Mouse (Mus musculus): Measurements from ENCODE around the gene Sema5a. TPM values are rescaled to one million over a fixed set of nuclear protein-coding genes. Genes with fewer than 3 reads are reported as not detected.

Gene Sema5a
- polyA plus RNA-seq, 1 experiment: 6.4 TPM

- no peaks in the 10 kb centered on the region for H3K36me3 ChIP-seq (ENCODE audit: control insufficient read depth, insufficient read depth)
- no peaks in the 10 kb centered on the region for H3K79me2 ChIP-seq (ENCODE audit: control insufficient read depth, insufficient read depth)
- no peaks in the 10 kb centered on the region for H3K79me3 ChIP-seq (ENCODE audit: low read depth)
- no peaks in the 10 kb centered on the region for H3K27me3 ChIP-seq (ENCODE audit: control insufficient read depth, insufficient read depth, insufficient read length)
- no peak overlapping the region for H3ac ChIP-seq (ENCODE audit: control insufficient read depth, insufficient read length, low read depth)
- no peak overlapping the region for H3K4me3 ChIP-seq (ENCODE audit: insufficient read depth, poor library complexity, severe bottlenecking)
- TF ChIP-seq CTCF (IDR thresholded peaks at IDR 0.05; ENCODE audit: control insufficient read depth, insufficient read depth, insufficient read length) (no peak), MYOD1 (IDR thresholded peaks at IDR 0.05; ENCODE audit: control insufficient read depth, insufficient read length, low read depth) (no peak), MYOG (IDR thresholded peaks at IDR 0.05; ENCODE audit: control insufficient read depth, extremely low read depth, insufficient read length) (no peak), FOSL1 (IDR thresholded peaks at IDR 0.05; ENCODE audit: insufficient read depth, low read length, poor library complexity, severe bottlenecking) (no peak), CEBPB (IDR thresholded peaks at IDR 0.05; ENCODE audit: low read depth) (no peak), MAX (IDR thresholded peaks at IDR 0.05) (no peak), USF1 (IDR thresholded peaks at IDR 0.05; ENCODE audit: low read depth) (no peak)
Observed at GRCm38 (mm10) chr15:32416291-32416690, 171.7 kb downstream of the Sema5a start.

DNA sequence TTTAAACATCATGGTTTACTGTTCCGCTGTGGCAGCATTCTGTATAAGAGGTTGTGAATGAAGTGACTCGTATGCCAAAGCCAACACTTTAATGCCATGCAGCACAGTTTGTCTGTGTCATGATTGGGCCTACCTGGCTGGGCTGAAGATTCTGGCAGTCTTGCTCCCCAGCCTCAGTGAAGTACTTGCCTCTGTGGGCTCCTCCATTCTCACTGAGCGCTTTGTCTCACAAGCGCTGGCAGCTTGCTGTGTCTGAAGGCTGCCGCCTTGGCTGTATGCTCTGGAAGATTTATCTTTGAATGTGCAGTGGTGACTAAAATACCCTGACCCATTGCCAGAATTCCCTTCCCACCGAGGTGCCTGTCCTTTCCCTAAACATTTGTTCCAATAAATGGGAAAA is 178.0 kb downstream of the Sema5a start:
- TF ChIP-seq MYOD1 (IDR thresholded peaks at IDR 0.05; ENCODE audit: control insufficient read depth, insufficient read length, low read depth) (no peak), MAX (IDR thresholded peaks at IDR 0.05) (no peak), CEBPB (IDR thresholded peaks at IDR 0.05; ENCODE audit: low read depth) (no peak), USF1 (IDR thresholded peaks at IDR 0.05; ENCODE audit: low read depth) (no peak), CTCF (IDR thresholded peaks at IDR 0.05; ENCODE audit: control insufficient read depth, insufficient read depth, insufficient read length) (no peak), FOSL1 (IDR thresholded peaks at IDR 0.05; ENCODE audit: insufficient read depth, low read length, poor library complexity, severe bottlenecking) (no peak), MYOG (IDR thresholded peaks at IDR 0.05; ENCODE audit: control insufficient read depth, extremely low read depth, insufficient read length) (no peak)
- Histone ChIP-seq H3K27me3 (ENCODE audit: control insufficient read depth, insufficient read depth, insufficient read length) (no peaks in the 10 kb centered on the region), H3ac (ENCODE audit: control insufficient read depth, insufficient read length, low read depth) (no peak overlapping the region), H3K4me3 (ENCODE audit: insufficient read depth, poor library complexity, severe bottlenecking) (no peak overlapping the region), H3K79me3 (ENCODE audit: low read depth) (no peaks in the 10 kb centered on the region), H3K79me2 (ENCODE audit: control insufficient read depth, insufficient read depth) (no peaks in the 10 kb centered on the region), H3K36me3 (ENCODE audit: control insufficient read depth, insufficient read depth) (no peaks in the 10 kb centered on the region)

DNA sequence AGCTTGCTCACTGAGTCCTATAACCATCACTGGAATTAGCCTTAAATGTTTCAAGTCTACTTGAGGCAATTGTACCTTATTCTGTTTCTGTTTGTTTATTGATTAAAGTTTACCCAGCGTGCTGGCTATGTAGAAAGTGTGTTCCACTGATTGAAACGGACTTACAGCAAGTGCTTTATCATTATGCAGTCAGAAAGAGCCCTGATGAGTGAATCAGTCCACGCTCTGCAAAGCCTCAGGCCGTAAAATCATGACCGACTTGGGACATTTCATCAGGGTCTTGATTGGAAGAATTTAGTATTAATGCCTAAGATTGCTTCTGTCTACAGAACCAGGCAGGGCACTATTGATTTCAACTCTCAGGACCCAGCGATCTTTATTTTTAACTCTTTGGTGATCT is 178.5 kb downstream of the Sema5a start:
- Histone ChIP-seq H3K4me3 (ENCODE audit: insufficient read depth, poor library complexity, severe bottlenecking) (no peak overlapping the region), H3K27me3 (ENCODE audit: control insufficient read depth, insufficient read depth, insufficient read length) (no peaks in the 10 kb centered on the region), H3K79me2 (ENCODE audit: control insufficient read depth, insufficient read depth) (no peaks in the 10 kb centered on the region), H3K79me3 (ENCODE audit: low read depth) (no peaks in the 10 kb centered on the region), H3ac (ENCODE audit: control insufficient read depth, insufficient read length, low read depth) (no peak overlapping the region), H3K36me3 (ENCODE audit: control insufficient read depth, insufficient read depth) (no peaks in the 10 kb centered on the region)
- TF ChIP-seq CTCF (IDR thresholded peaks at IDR 0.05; ENCODE audit: control insufficient read depth, insufficient read depth, insufficient read length) (no peak), CEBPB (IDR thresholded peaks at IDR 0.05; ENCODE audit: low read depth) (no peak), USF1 (IDR thresholded peaks at IDR 0.05; ENCODE audit: low read depth) (no peak), FOSL1 (IDR thresholded peaks at IDR 0.05; ENCODE audit: insufficient read depth, low read length, poor library complexity, severe bottlenecking) (no peak), MAX (IDR thresholded peaks at IDR 0.05) (no peak), MYOG (IDR thresholded peaks at IDR 0.05; ENCODE audit: control insufficient read depth, extremely low read depth, insufficient read length) (no peak), MYOD1 (IDR thresholded peaks at IDR 0.05; ENCODE audit: control insufficient read depth, insufficient read length, low read depth) (no peak)

DNA sequence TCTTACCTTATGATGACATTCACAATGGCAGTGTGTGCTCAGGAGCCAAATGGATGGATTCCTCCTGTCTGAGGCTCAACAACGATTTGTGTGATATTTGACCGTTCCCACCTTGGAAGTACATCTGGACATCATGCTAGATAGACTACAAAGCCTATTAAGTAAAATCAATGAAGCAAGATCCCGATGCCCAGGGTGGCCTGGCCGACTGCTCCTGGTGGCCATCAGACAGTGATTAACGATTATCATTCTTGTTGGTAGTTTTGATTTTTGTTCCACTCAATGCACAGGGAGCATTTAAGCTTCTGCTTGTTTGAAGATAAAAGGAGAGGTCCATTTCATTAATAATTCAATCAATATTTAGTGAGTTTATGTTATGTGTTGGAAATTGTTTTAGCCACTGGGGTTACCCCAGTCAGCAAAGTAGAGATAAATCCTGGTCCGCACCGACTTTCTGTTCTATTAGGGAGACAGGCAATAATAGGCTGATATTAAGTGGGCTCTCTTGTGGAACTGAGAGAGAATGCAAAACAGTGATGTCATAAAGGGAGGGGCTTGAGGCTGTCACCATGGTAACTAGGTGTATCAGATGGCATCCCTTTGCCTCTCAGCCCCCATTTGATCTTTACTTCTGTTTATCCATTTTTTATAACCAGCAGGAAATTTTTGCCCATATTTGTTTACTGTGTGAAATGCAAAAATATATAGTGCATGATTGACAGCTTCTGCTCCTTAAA is 182.7 kb downstream of the Sema5a start:
- no peak for TF ChIP-seq USF1 (IDR thresholded peaks at IDR 0.05; ENCODE audit: low read depth)
- TF ChIP-seq MYOG (IDR thresholded peaks at IDR 0.05; ENCODE audit: control insufficient read depth, extremely low read depth, insufficient read length): no peak
- TF ChIP-seq CTCF (IDR thresholded peaks at IDR 0.05; ENCODE audit: control insufficient read depth, insufficient read depth, insufficient read length): no peak
- TF ChIP-seq MYOD1 (IDR thresholded peaks at IDR 0.05; ENCODE audit: control insufficient read depth, insufficient read length, low read depth): no peak
- no peak for TF ChIP-seq MAX (IDR thresholded peaks at IDR 0.05)
- TF ChIP-seq FOSL1 (IDR thresholded peaks at IDR 0.05; ENCODE audit: insufficient read depth, low read length, poor library complexity, severe bottlenecking): no peak
- TF ChIP-seq CEBPB (IDR thresholded peaks at IDR 0.05; ENCODE audit: low read depth): no peak
- Histone ChIP-seq H3K36me3 (ENCODE audit: control insufficient read depth, insufficient read depth) (no peaks in the 10 kb centered on the region), H3ac (ENCODE audit: control insufficient read depth, insufficient read length, low read depth) (no peak overlapping the region), H3K27me3 (ENCODE audit: control insufficient read depth, insufficient read depth, insufficient read length) (no peaks in the 10 kb centered on the region), H3K79me3 (ENCODE audit: low read depth) (no peaks in the 10 kb centered on the region), H3K4me3 (ENCODE audit: insufficient read depth, poor library complexity, severe bottlenecking) (no peak overlapping the region), H3K79me2 (ENCODE audit: control insufficient read depth, insufficient read depth) (no peaks in the 10 kb centered on the region)

DNA sequence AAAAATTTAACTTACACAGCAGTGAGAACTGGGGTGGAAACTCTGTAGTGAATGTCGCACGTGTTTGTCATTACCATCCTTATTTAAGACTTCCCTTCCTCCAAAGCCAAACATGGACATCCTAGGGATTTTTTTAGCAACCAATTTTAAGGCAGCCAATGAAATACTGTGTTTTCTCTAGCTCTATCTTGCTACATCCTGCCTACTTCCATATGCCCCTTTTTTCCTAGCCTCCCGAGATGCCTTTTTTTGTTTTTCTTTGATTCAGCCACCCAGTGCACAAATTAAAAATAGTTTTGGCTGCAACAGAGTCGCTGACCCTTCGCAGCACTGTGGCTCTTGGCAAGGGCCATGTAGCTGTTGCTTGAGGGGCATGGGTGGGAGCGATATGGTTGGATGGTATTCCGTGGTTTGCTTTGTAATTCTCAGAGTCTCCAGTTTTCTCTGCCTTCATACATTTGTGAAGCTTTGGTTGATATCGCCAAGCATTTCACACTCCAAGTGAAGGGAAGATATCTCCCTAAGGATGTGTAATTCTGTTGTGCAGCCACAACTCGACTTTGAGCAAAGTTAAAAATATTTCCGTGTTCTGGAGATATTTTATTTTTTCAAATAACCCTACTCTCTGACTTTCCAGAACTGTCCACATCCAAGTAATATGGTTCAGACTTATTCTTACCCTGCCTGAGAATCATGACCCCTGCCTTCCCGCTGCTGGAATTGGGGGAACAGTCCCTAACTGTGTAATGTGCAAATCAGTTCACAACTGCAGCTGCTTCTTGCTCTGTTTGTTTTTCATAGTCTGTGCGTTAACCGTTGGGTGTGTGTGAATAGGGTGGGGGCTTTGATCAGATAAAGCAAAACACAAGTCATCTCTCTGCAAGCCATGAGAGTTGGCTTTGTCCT is 188.6 kb downstream of the Sema5a start:
- TF ChIP-seq CEBPB (IDR thresholded peaks at IDR 0.05; ENCODE audit: low read depth) (no peak), FOSL1 (IDR thresholded peaks at IDR 0.05; ENCODE audit: insufficient read depth, low read length, poor library complexity, severe bottlenecking) (no peak), MYOD1 (IDR thresholded peaks at IDR 0.05; ENCODE audit: control insufficient read depth, insufficient read length, low read depth) (no peak), USF1 (IDR thresholded peaks at IDR 0.05; ENCODE audit: low read depth) (no peak), MYOG (IDR thresholded peaks at IDR 0.05; ENCODE audit: control insufficient read depth, extremely low read depth, insufficient read length) (no peak)
- Histone ChIP-seq H3K79me2 (ENCODE audit: control insufficient read depth, insufficient read depth) (no peaks in the 10 kb centered on the region), H3K27me3 (ENCODE audit: control insufficient read depth, insufficient read depth, insufficient read length) (no peaks in the 10 kb centered on the region), H3K36me3 (ENCODE audit: control insufficient read depth, insufficient read depth) (no peaks in the 10 kb centered on the region), H3K79me3 (ENCODE audit: low read depth) (no peaks in the 10 kb centered on the region), H3ac (ENCODE audit: control insufficient read depth, insufficient read length, low read depth) (no peak overlapping the region), H3K4me3 (ENCODE audit: insufficient read depth, poor library complexity, severe bottlenecking) (no peak overlapping the region)
